Mouse (Mus musculus): Measurements from ENCODE around the gene Nup62.
A peak's percentile ranks its signal among the peaks of the same experiment; 100 is the strongest.

Gene Nup62

GRCm38 (mm10) chr7:44848561-44849415, 32.9 kb downstream of the Nup62 start, which contains the start of the genes Akt1s1 and Tbc1d17:
Akt1s1 (plus strand) TSS chr7:44848991.
Tbc1d17 (minus strand) TSS chr7:44849079.
- DNase-seq (ENCODE audit: low read depth in 2 of 2, low spot score in 2 of 2) = peak; percentile 98

- DNase-seq (ENCODE audit: low read depth in 2 of 2, low spot score in 2 of 2) = peak; percentile 80 to 84
Observed at GRCm38 (mm10) chr7:44849416-44850111, 33.7 kb downstream of the Nup62 start.

GRCm38 (mm10) chr7:44850146-44850545, 34.3 kb downstream of the Nup62 start:
- no peak for DNase-seq (ENCODE audit: low read depth in 2 of 2, low spot score in 2 of 2)

- DNase-seq (ENCODE audit: low read depth in 2 of 2, low spot score in 2 of 2) = no peak
Observed at GRCm38 (mm10) chr7:44850789-44851624, 35.1 kb downstream of the Nup62 start.

- DNase-seq (ENCODE audit: low read depth in 2 of 2, low spot score in 2 of 2) = no peak
Observed at GRCm38 (mm10) chr7:44851625-44852234, 35.8 kb downstream of the Nup62 start.

- no peak for DNase-seq (ENCODE audit: low read depth in 2 of 2, low spot score in 2 of 2)
Observed at GRCm38 (mm10) chr7:44852259-44853027, 36.6 kb downstream of the Nup62 start.

- DNase-seq (ENCODE audit: low read depth in 2 of 2, low spot score in 2 of 2) = no peak
Observed at GRCm38 (mm10) chr7:44853065-44853464, 37.2 kb downstream of the Nup62 start.

GRCm38 (mm10) chr7:44853596-44854355, 37.9 kb downstream of the Nup62 start:
- DNase-seq (ENCODE audit: low read depth in 2 of 2, low spot score in 2 of 2) = no peak

GRCm38 (mm10) chr7:44854356-44855031, 38.6 kb downstream of the Nup62 start:
- peak; percentile 51 to 56 for DNase-seq (ENCODE audit: low read depth in 2 of 2, low spot score in 2 of 2)

- no peak for DNase-seq (ENCODE audit: low read depth in 2 of 2, low spot score in 2 of 2)
Observed at GRCm38 (mm10) chr7:44855036-44855435, 39.1 kb downstream of the Nup62 start.

GRCm38 (mm10) chr7:44856265-44856916, 40.5 kb downstream of the Nup62 start:
- no peak for DNase-seq (ENCODE audit: low read depth in 2 of 2, low spot score in 2 of 2)

GRCm38 (mm10) chr7:44857042-44857552, 41.2 kb downstream of the Nup62 start, which contains the start of gene Pnkp:
Pnkp (plus strand) TSS chr7:44857139.
- DNase-seq (ENCODE audit: low read depth in 2 of 2, low spot score in 2 of 2) = peak; percentile 74 to 81

- no peak for DNase-seq (ENCODE audit: low read depth in 2 of 2, low spot score in 2 of 2)
Observed at GRCm38 (mm10) chr7:44857905-44858304, 42.0 kb downstream of the Nup62 start.

- DNase-seq (ENCODE audit: low read depth in 2 of 2, low spot score in 2 of 2) = no peak
Observed at GRCm38 (mm10) chr7:44859896-44860295, 44.0 kb downstream of the Nup62 start.

- DNase-seq (ENCODE audit: low read depth in 2 of 2, low spot score in 2 of 2) = peak; percentile 48 to 58
Observed at GRCm38 (mm10) chr7:44860576-44861428, 44.9 kb downstream of the Nup62 start.

GRCm38 (mm10) chr7:44861429-44861816, 45.5 kb downstream of the Nup62 start:
- DNase-seq (ENCODE audit: low read depth in 2 of 2, low spot score in 2 of 2) = no peak

GRCm38 (mm10) chr7:44862434-44862833, 46.5 kb downstream of the Nup62 start:
- DNase-seq (ENCODE audit: low read depth in 2 of 2, low spot score in 2 of 2) = no peak
